Mouse (Mus musculus) T-cell, adult 66 days (primary cell): Measurements from ENCODE around the gene Rbmy. TPM values are rescaled to one million over a fixed set of nuclear protein-coding genes. Genes with fewer than 3 reads are reported as not detected.

Experiments used
- total RNA-seq, 2 experiments: library from RNA; stranded (reverse); gene quantifications; 3 replicates in 1 of 2; 4 replicates in 1 of 2; pipeline ENCODE4 v1.2.4; 2023

Gene Rbmy
- not detected for total RNA-seq

DNA sequence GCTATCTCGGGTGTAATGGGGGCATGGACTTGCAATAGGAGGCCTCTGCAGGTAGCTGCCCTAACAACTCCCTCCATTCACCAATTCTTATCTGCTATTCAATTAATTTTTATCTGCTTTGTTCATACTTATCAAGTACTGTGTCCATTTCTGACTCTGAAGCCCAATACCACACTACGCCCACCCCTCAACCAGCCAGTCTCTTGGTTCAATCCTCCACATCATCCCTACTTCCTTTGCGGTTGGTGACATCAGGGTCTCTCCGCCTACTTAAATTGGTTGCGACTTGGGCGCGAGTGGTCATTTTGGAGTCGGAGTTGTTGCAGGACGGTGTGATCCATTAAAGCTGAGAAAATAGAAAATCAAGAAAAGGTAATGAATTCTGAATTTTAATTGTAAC lies at the start of gene Rbmy, which contains the start of gene Gm10256:
Gene Rbmy, plus strand, starts transcription at position 301 of the 400 bp plus-strand sequence.
Gene Gm10256, plus strand, starts transcription at position 320 of the 400 bp plus-strand sequence.

DNA sequence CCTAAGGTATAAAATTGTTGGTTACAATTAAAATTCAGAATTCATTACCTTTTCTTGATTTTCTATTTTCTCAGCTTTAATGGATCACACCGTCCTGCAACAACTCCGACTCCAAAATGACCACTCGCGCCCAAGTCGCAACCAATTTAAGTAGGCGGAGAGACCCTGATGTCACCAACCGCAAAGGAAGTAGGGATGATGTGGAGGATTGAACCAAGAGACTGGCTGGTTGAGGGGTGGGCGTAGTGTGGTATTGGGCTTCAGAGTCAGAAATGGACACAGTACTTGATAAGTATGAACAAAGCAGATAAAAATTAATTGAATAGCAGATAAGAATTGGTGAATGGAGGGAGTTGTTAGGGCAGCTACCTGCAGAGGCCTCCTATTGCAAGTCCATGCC lies 34.4 kb upstream of the Rbmy start, which contains the start of gene Gm4064:
Gene Gm4064, minus strand, starts transcription at position 101 of the 400 bp plus-strand sequence.

Other genes with a start within 250 kb of the Rbmy start
- gene H2al2c, start 231.6 kb upstream of the Rbmy start, total RNA-seq, result not detected
- under 1 TPM in 1 of 2 experiments, not detected in 1; 0.50 TPM for gene Sry, start 167.0 kb upstream of the Rbmy start, total RNA-seq
- gene H2al2b, start 110.0 kb upstream of the Rbmy start, total RNA-seq, result not detected
- gene Gm4064, start 34.5 kb upstream of the Rbmy start, total RNA-seq, result not detected
- gene Gm10256, start within 50 bp of the Rbmy start, total RNA-seq, result not detected
- not detected for gene Gm10352, start 70.3 kb downstream of the Rbmy start, total RNA-seq
- not detected for gene Gm29289, start 101.9 kb downstream of the Rbmy start, total RNA-seq